Mouse (Mus musculus): ENCODE results near the gene Bend5. TPM values are rescaled to one million over a fixed set of nuclear protein-coding genes. Genes with fewer than 3 reads are reported as not detected.

The Bend5 gene
- polyA plus RNA-seq, 1 experiment from 2014 or later, result 35.2 TPM

GRCm38 (mm10) chr4:111442435-111443238 lies 27.8 kb downstream of the Bend5 start:
- Histone ChIP-seq H3K27ac (no peak overlapping the region), H3K27me3 (replicated peaks) (no peaks in the 10 kb centered on the region), H3K4me3 (replicated peaks) (no peak overlapping the region), H3K4me1 (no peaks in the 10 kb centered on the region), H3K9me3 (no peaks in the 10 kb centered on the region), H3K36me3 (no peaks in the 10 kb centered on the region), H3K9ac (no peak overlapping the region), H3K4me2 (no peak overlapping the region)
- WGBS, result 59% methylated on average over 1 of the region's 1 CpGs
- ATAC-seq (ENCODE audit: insufficient read depth, low FRiP score, low read depth), result no peak

GRCm38 (mm10) chr4:111443906-111444615 lies 29.3 kb downstream of the Bend5 start:
- 80% methylated on average over 10 of the region's 10 CpGs for WGBS
- H3K9ac ChIP-seq, result no peak overlapping the region
- no peak overlapping the region for H3K4me3 ChIP-seq (replicated peaks)
- 0 out of 2 replicates have a peak, but pooled peaks cover 2% of the 10 kb centered on the region for H3K4me1 ChIP-seq
- H3K36me3 ChIP-seq, result no peaks in the 10 kb centered on the region
- H3K27me3 ChIP-seq (replicated peaks), result no peaks in the 10 kb centered on the region
- no peak overlapping the region for H3K27ac ChIP-seq
- H3K4me2 ChIP-seq, result no peak overlapping the region
- ATAC-seq (ENCODE audit: insufficient read depth, low FRiP score, low read depth), result no peak
- no peaks in the 10 kb centered on the region for H3K9me3 ChIP-seq

- Histone ChIP-seq H3K9ac (no peak overlapping the region), H3K4me3 (replicated peaks) (no peak overlapping the region), H3K9me3 (no peaks in the 10 kb centered on the region), H3K27me3 (replicated peaks) (no peaks in the 10 kb centered on the region), H3K4me2 (no peak overlapping the region), H3K4me1 (0 out of 2 replicates have a peak, but pooled peaks cover 6% of the 10 kb centered on the region), H3K36me3 (0 out of 2 replicates have a peak, but pooled peaks cover 2% of the 10 kb centered on the region), H3K27ac (no peak overlapping the region)
- WGBS, result 57% methylated on average over 1 of the region's 1 CpGs
- ATAC-seq (ENCODE audit: insufficient read depth, low FRiP score, low read depth), result no peak
Observed at GRCm38 (mm10) chr4:111444616-111445160, 29.9 kb downstream of the Bend5 start.

GRCm38 (mm10) chr4:111447918-111448317 lies 33.1 kb downstream of the Bend5 start:
- no peak overlapping the region for H3K4me3 ChIP-seq (replicated peaks)
- 0 out of 2 replicates have a peak, but pooled peaks cover 2% of the 10 kb centered on the region for H3K36me3 ChIP-seq
- no peak overlapping the region for H3K4me2 ChIP-seq
- no peak overlapping the region for H3K9ac ChIP-seq
- 0 out of 2 replicates have a peak, but pooled peaks cover 6% of the 10 kb centered on the region for H3K4me1 ChIP-seq
- H3K27me3 ChIP-seq (replicated peaks), result no peaks in the 10 kb centered on the region
- WGBS, result 74% methylated on average over 3 of the region's 3 CpGs
- H3K27ac ChIP-seq, result no peak overlapping the region
- H3K9me3 ChIP-seq, result no peaks in the 10 kb centered on the region
- no peak for ATAC-seq (ENCODE audit: insufficient read depth, low FRiP score, low read depth)

- H3K9me3 ChIP-seq, result no peaks in the 10 kb centered on the region
- no peaks in the 10 kb centered on the region for H3K27me3 ChIP-seq (replicated peaks)
- H3K4me1 ChIP-seq, result 0 out of 2 replicates have a peak, but pooled peaks cover 6% of the 10 kb centered on the region
- H3K36me3 ChIP-seq, result 0 out of 2 replicates have a peak, but pooled peaks cover 2% of the 10 kb centered on the region
- no peak overlapping the region for H3K4me3 ChIP-seq (replicated peaks)
- H3K9ac ChIP-seq, result no peak overlapping the region
- H3K4me2 ChIP-seq, result no peak overlapping the region
- WGBS, result 97% methylated on average over 4 of the region's 4 CpGs
- no peak overlapping the region for H3K27ac ChIP-seq
- no peak for ATAC-seq (ENCODE audit: insufficient read depth, low FRiP score, low read depth)
Observed at GRCm38 (mm10) chr4:111448586-111448985, 33.8 kb downstream of the Bend5 start.

- H3K4me2 ChIP-seq, result no peak overlapping the region
- no peaks in the 10 kb centered on the region for H3K9me3 ChIP-seq
- no peak for ATAC-seq (ENCODE audit: insufficient read depth, low FRiP score, low read depth)
- H3K4me3 ChIP-seq (replicated peaks), result no peak overlapping the region
- 62% methylated on average over 7 of the region's 7 CpGs for WGBS
- no peaks in the 10 kb centered on the region for H3K27me3 ChIP-seq (replicated peaks)
- H3K36me3 ChIP-seq, result 0 out of 2 replicates have a peak, but pooled peaks cover 2% of the 10 kb centered on the region
- H3K9ac ChIP-seq, result no peak overlapping the region
- 0 out of 2 replicates have a peak, but pooled peaks cover 6% of the 10 kb centered on the region for H3K4me1 ChIP-seq
- H3K27ac ChIP-seq, result peak overlapping the region; percentile 14; the same call in 1 of the 2 replicates
Observed at GRCm38 (mm10) chr4:111449442-111450199, 34.8 kb downstream of the Bend5 start.

- no peak overlapping the region for H3K4me3 ChIP-seq (replicated peaks)
- no peaks in the 10 kb centered on the region for H3K9me3 ChIP-seq
- no peaks in the 10 kb centered on the region for H3K27me3 ChIP-seq (replicated peaks)
- H3K9ac ChIP-seq, result no peak overlapping the region
- 67% methylated on average over 7 of the region's 7 CpGs for WGBS
- no peak overlapping the region for H3K4me2 ChIP-seq
- 0 out of 2 replicates have a peak, but pooled peaks cover 2% of the 10 kb centered on the region for H3K36me3 ChIP-seq
- peak; percentile 81 for ATAC-seq (ENCODE audit: insufficient read depth, low FRiP score, low read depth)
- no peak overlapping the region for H3K27ac ChIP-seq
- 0 out of 2 replicates have a peak, but pooled peaks cover 6% of the 10 kb centered on the region for H3K4me1 ChIP-seq
Observed at GRCm38 (mm10) chr4:111451283-111451918, 36.6 kb downstream of the Bend5 start.

GRCm38 (mm10) chr4:111452192-111452591 lies 37.4 kb downstream of the Bend5 start:
- H3K9me3 ChIP-seq, result no peaks in the 10 kb centered on the region
- H3K4me3 ChIP-seq (replicated peaks), result no peak overlapping the region
- 70% methylated on average over 5 of the region's 5 CpGs for WGBS
- 0 out of 2 replicates have a peak, but pooled peaks cover 6% of the 10 kb centered on the region for H3K4me1 ChIP-seq
- 0 out of 2 replicates have a peak, but pooled peaks cover 2% of the 10 kb centered on the region for H3K36me3 ChIP-seq
- no peak overlapping the region for H3K9ac ChIP-seq
- no peaks in the 10 kb centered on the region for H3K27me3 ChIP-seq (replicated peaks)
- H3K4me2 ChIP-seq, result no peak overlapping the region
- ATAC-seq (ENCODE audit: insufficient read depth, low FRiP score, low read depth), result peak; percentile 44
- no peak overlapping the region for H3K27ac ChIP-seq

- Histone ChIP-seq H3K4me2 (no peak overlapping the region), H3K9me3 (no peaks in the 10 kb centered on the region), H3K27ac (no peak overlapping the region), H3K4me3 (replicated peaks) (no peak overlapping the region), H3K9ac (no peak overlapping the region), H3K36me3 (0 out of 2 replicates have a peak, but pooled peaks cover 2% of the 10 kb centered on the region), H3K27me3 (replicated peaks) (no peaks in the 10 kb centered on the region), H3K4me1 (0 out of 2 replicates have a peak, but pooled peaks cover 6% of the 10 kb centered on the region)
- ATAC-seq (ENCODE audit: insufficient read depth, low FRiP score, low read depth), result no peak
- WGBS, result 51% methylated on average over 3 of the region's 3 CpGs
Observed at GRCm38 (mm10) chr4:111453275-111453674, 38.5 kb downstream of the Bend5 start.

- H3K9ac ChIP-seq, result no peak overlapping the region
- H3K36me3 ChIP-seq, result no peaks in the 10 kb centered on the region
- no peaks in the 10 kb centered on the region for H3K4me1 ChIP-seq
- no peak overlapping the region for H3K4me2 ChIP-seq
- H3K9me3 ChIP-seq, result no peaks in the 10 kb centered on the region
- no peak overlapping the region for H3K27ac ChIP-seq
- 90% methylated on average over 5 of the region's 5 CpGs for WGBS
- H3K27me3 ChIP-seq (replicated peaks), result no peaks in the 10 kb centered on the region
- H3K4me3 ChIP-seq (replicated peaks), result no peak overlapping the region
- ATAC-seq (ENCODE audit: insufficient read depth, low FRiP score, low read depth), result no peak
Observed at GRCm38 (mm10) chr4:111455621-111456020, 40.8 kb downstream of the Bend5 start.

GRCm38 (mm10) chr4:111457568-111457967 lies 42.8 kb downstream of the Bend5 start:
- H3K27ac ChIP-seq, result no peak overlapping the region
- ATAC-seq (ENCODE audit: insufficient read depth, low FRiP score, low read depth), result no peak
- no peak overlapping the region for H3K4me3 ChIP-seq (replicated peaks)
- no peaks in the 10 kb centered on the region for H3K27me3 ChIP-seq (replicated peaks)
- WGBS, result 88% methylated on average over 5 of the region's 5 CpGs
- H3K4me2 ChIP-seq, result no peak overlapping the region
- no peaks in the 10 kb centered on the region for H3K36me3 ChIP-seq
- no peaks in the 10 kb centered on the region for H3K9me3 ChIP-seq
- H3K4me1 ChIP-seq, result no peaks in the 10 kb centered on the region
- no peak overlapping the region for H3K9ac ChIP-seq
